Mouse (Mus musculus): Measurements from ENCODE around the gene Olfr970. TPM values are rescaled to one million over a fixed set of nuclear protein-coding genes. Genes with fewer than 3 reads are reported as not detected.
"Not testable (repeated sequence)": the region's sequence is repeated elsewhere in the genome, so short reads cannot be mapped to it uniquely, and the experiment has no call there.

Olfr970 gene
- polyA plus RNA-seq (2015; fragmentation: Nextera tagmentation; extraction: Ambion mirVana): not detected in 2 replicates

GRCm38 (mm10) chr9:39808560-39808959, at the start of gene Olfr970:
Gene Olfr970 (plus strand): TSS chr9:39808860.
- Histone ChIP-seq H3K27ac (replicated peaks) (no peak within 1 kb of the TSS), H3K27me3 (no peaks in the 10 kb centered on the region), H3K4me2 (no peak within 1 kb of the TSS), H3K9me3 (no peaks in the 10 kb centered on the region), H3K36me3 (no peaks in the 10 kb centered on the region), H3K4me1 (replicated peaks) (no peaks in the 10 kb centered on the region), H3K4me3 (no peak within 1 kb of the TSS), H3K9ac (no peak within 1 kb of the TSS)
- 70% methylated on average over 4 of the region's 4 CpGs for WGBS
- no peak for ATAC-seq (ENCODE audit: low read depth)

- H3K27me3 ChIP-seq: no peaks in the 10 kb centered on the region
- WGBS: 86% methylated on average over 1 of the region's 1 CpGs
These were observed 25.5 kb upstream of the Olfr970 start, which contains the start of gene Olfr968 for GRCm38 (mm10) chr9:39783153-39783552. Gene Olfr968 (minus strand): TSS chr9:39783253.

DNA sequence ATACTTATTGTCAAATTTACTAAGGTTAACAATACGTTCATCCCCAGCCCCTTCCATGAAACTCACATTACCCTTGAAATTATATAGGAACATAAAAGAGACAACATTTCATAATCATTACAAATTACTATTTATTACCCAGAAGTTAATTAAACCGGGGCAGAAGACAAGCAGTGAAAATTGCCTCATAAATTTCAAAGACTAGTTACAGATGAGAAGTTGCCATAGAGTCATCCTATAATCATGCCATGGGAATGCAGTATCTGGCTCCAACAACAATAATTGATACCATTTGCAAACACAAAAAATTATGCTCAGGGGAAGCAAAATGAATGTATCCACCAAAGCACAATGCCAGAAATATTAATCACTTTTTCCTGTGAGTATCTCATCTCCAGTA, 18.1 kb upstream of the Olfr970 start, which contains the start of gene Olfr969:
Gene Olfr969 (plus strand): TSS at position 388 of the 400 bp plus-strand sequence.
- Histone ChIP-seq H3K4me3 (no peak within 1 kb of the TSS), H3K9me3 (no peaks in the 10 kb centered on the region), H3K9ac (no peak within 1 kb of the TSS), H3K27ac (replicated peaks) (no peak within 1 kb of the TSS), H3K4me1 (replicated peaks) (no peaks in the 10 kb centered on the region), H3K4me2 (no peak within 1 kb of the TSS), H3K27me3 (no peaks in the 10 kb centered on the region), H3K36me3 (no peaks in the 10 kb centered on the region)
- 0 out of 2 replicates have a peak, but pooled peaks have one; percentile 50 for ATAC-seq (ENCODE audit: low read depth)
- 48% methylated on average over 2 of the region's 2 CpGs for WGBS

More at GRCm38 (mm10) chr9:39783153-39783552, 25.5 kb upstream of the Olfr970 start, which contains the start of gene Olfr968:
- H3K27ac ChIP-seq (replicated peaks): no peak within 1 kb of the TSS
- no peak within 1 kb of the TSS for H3K9ac ChIP-seq
- H3K4me1 ChIP-seq (replicated peaks): no peaks in the 10 kb centered on the region
- ATAC-seq (ENCODE audit: low read depth): no peak
- H3K4me2 ChIP-seq: no peak within 1 kb of the TSS
- no peaks in the 10 kb centered on the region for H3K36me3 ChIP-seq
- H3K9me3 ChIP-seq: no peaks in the 10 kb centered on the region
- H3K4me3 ChIP-seq: no peak within 1 kb of the TSS

- H3K36me3 ChIP-seq; H3K4me1 ChIP-seq (replicated peaks); ATAC-seq (ENCODE audit: low read depth); H3K27me3 ChIP-seq; H3K4me2 ChIP-seq; H3K4me3 ChIP-seq; H3K9ac ChIP-seq; H3K27ac ChIP-seq (replicated peaks); H3K9me3 ChIP-seq: not testable (repeated sequence)
- 90% methylated on average over 2 of the region's 2 CpGs for WGBS
These were observed 27.9 kb downstream of the Olfr970 start, which contains the start of gene Olfr971 for GRCm38 (mm10) chr9:39836576-39836975. Gene Olfr971 (plus strand): TSS chr9:39836876.

GRCm38 (mm10) chr9:39866122-39866521, 57.5 kb downstream of the Olfr970 start, which contains the start of gene Olfr972:
Gene Olfr972 (plus strand): TSS chr9:39866422.
- Histone ChIP-seq H3K27me3 (no peaks in the 10 kb centered on the region), H3K4me2 (no peak within 1 kb of the TSS), H3K4me3 (no peak within 1 kb of the TSS), H3K36me3 (no peaks in the 10 kb centered on the region), H3K27ac (replicated peaks) (no peak within 1 kb of the TSS), H3K4me1 (replicated peaks) (no peaks in the 10 kb centered on the region), H3K9me3 (no peaks in the 10 kb centered on the region), H3K9ac (no peak within 1 kb of the TSS)
- no peak for ATAC-seq (ENCODE audit: low read depth)
- 73% methylated on average over 2 of the region's 2 CpGs for WGBS

Other genes with a start within 250 kb of the Olfr970 start
- gene Olfr959, start 233.3 kb upstream of the Olfr970 start, polyA plus RNA-seq (2015; fragmentation: Nextera tagmentation; extraction: Ambion mirVana): not detected in 2 replicates
- gene AW551984, start 204.5 kb upstream of the Olfr970 start, polyA plus RNA-seq (2015; fragmentation: Nextera tagmentation; extraction: Ambion mirVana): 60.0 and 67.7 TPM in 2 replicates
- not detected in 2 replicates for gene Olfr148, start 198.2 kb upstream of the Olfr970 start, polyA plus RNA-seq (2015; fragmentation: Nextera tagmentation; extraction: Ambion mirVana)
- not detected in 2 replicates for gene Olfr960, start 187.5 kb upstream of the Olfr970 start, polyA plus RNA-seq (2015; fragmentation: Nextera tagmentation; extraction: Ambion mirVana)
- gene Olfr961, start 163.8 kb upstream of the Olfr970 start, polyA plus RNA-seq (2015; fragmentation: Nextera tagmentation; extraction: Ambion mirVana): not detected in 2 replicates
- not detected in 2 replicates for gene Olfr963, start 141.7 kb upstream of the Olfr970 start, polyA plus RNA-seq (2015; fragmentation: Nextera tagmentation; extraction: Ambion mirVana)
- not detected in 2 replicates for gene Olfr149, start 101.7 kb upstream of the Olfr970 start, polyA plus RNA-seq (2015; fragmentation: Nextera tagmentation; extraction: Ambion mirVana)
- gene Olfr965, start 97.5 kb upstream of the Olfr970 start, polyA plus RNA-seq (2015; fragmentation: Nextera tagmentation; extraction: Ambion mirVana): not detected in 2 replicates
- not detected in 2 replicates for gene Olfr150, start 77.9 kb upstream of the Olfr970 start, polyA plus RNA-seq (2015; fragmentation: Nextera tagmentation; extraction: Ambion mirVana)
- not detected in 2 replicates for gene Olfr967, start 62.6 kb upstream of the Olfr970 start, polyA plus RNA-seq (2015; fragmentation: Nextera tagmentation; extraction: Ambion mirVana)
- gene Olfr968, start 25.6 kb upstream of the Olfr970 start, polyA plus RNA-seq (2015; fragmentation: Nextera tagmentation; extraction: Ambion mirVana): not detected in 2 replicates
- gene Olfr969, start 17.9 kb upstream of the Olfr970 start, polyA plus RNA-seq (2015; fragmentation: Nextera tagmentation; extraction: Ambion mirVana): not detected in 2 replicates
- not detected in 2 replicates for gene Olfr971, start 28.0 kb downstream of the Olfr970 start, polyA plus RNA-seq (2015; fragmentation: Nextera tagmentation; extraction: Ambion mirVana)
- not detected in 2 replicates for gene Olfr972, start 57.6 kb downstream of the Olfr970 start, polyA plus RNA-seq (2015; fragmentation: Nextera tagmentation; extraction: Ambion mirVana)
- not detected in 2 replicates for gene Olfr229, start 98.5 kb downstream of the Olfr970 start, polyA plus RNA-seq (2015; fragmentation: Nextera tagmentation; extraction: Ambion mirVana)
- not detected in 2 replicates for gene Olfr974, start 128.6 kb downstream of the Olfr970 start, polyA plus RNA-seq (2015; fragmentation: Nextera tagmentation; extraction: Ambion mirVana)
- gene Olfr975, start 143.2 kb downstream of the Olfr970 start, polyA plus RNA-seq (2015; fragmentation: Nextera tagmentation; extraction: Ambion mirVana): not detected in 2 replicates
- not detected in 2 replicates for gene Olfr976, start 152.3 kb downstream of the Olfr970 start, polyA plus RNA-seq (2015; fragmentation: Nextera tagmentation; extraction: Ambion mirVana)
- not detected in 2 replicates for gene Olfr978, start 183.3 kb downstream of the Olfr970 start, polyA plus RNA-seq (2015; fragmentation: Nextera tagmentation; extraction: Ambion mirVana)
- not detected in 2 replicates for gene Olfr979, start 194.6 kb downstream of the Olfr970 start, polyA plus RNA-seq (2015; fragmentation: Nextera tagmentation; extraction: Ambion mirVana)
- not detected in 2 replicates for gene Olfr980, start 200.7 kb downstream of the Olfr970 start, polyA plus RNA-seq (2015; fragmentation: Nextera tagmentation; extraction: Ambion mirVana)
- gene Olfr981, start 212.6 kb downstream of the Olfr970 start, polyA plus RNA-seq (2015; fragmentation: Nextera tagmentation; extraction: Ambion mirVana): not detected in 2 replicates

All from neural tube, embryonic 13.5 days (tissue).